Mouse (Mus musculus): ENCODE data around the gene Phkb.
"Not testable (repeated sequence)": the region's sequence is repeated elsewhere in the genome, so short reads cannot be mapped to it uniquely, and the experiment has no call there.

Phkb gene

GRCm38 (mm10) chr8:85840657-85841488, at the start of gene Phkb, which contains the start of gene Itfg1:
TSS of gene Phkb (plus strand) at chr8:85840959.
TSS of gene Itfg1 (minus strand) at chr8:85840921.
- peak; percentile 92 for DNase-seq

GRCm38 (mm10) chr8:85796392-85796791, 44.4 kb upstream of the Phkb start:
- not testable (repeated sequence) for DNase-seq

DNA sequence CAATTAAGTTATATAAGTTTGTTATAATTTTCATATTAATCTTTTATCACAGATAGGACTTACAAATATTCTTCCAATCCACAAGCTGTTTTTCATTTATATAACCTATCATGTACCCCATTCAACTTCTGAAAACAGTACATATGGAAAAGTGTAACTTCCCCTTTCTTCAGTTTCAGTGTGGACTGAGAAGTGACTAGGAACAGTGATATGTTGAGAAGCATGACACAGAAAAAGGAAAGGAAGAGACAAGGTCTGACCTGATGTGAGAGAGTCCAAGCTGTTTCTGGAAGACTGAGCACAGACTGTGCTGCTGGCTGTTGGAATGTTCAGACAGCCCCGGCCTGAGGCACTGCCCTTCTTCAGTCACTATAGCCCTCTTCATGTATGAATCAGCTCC, 40.6 kb upstream of the Phkb start:
- no peak for DNase-seq

GRCm38 (mm10) chr8:85801408-85801807, 39.4 kb upstream of the Phkb start:
- DNase-seq, result no peak

DNA sequence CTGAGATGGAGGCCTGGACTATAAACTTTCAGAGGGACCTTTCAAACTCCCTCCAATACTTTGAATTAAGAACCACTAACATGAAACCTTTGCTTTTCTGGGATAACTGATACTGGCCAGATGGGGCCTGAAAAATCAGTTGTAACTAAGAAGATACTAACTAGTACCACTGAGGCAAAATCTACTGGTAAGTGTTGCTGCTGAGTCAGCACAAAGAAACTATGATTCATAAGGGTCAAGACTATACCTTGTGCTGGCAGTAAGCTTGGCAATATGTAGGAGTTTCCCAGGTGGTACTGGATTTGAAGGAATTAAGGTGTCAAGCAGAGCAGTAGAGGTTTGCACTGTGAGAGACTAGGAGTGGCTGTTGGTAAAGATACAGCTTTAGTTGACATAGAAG, 27.1 kb upstream of the Phkb start:
- no peak for DNase-seq

DNA sequence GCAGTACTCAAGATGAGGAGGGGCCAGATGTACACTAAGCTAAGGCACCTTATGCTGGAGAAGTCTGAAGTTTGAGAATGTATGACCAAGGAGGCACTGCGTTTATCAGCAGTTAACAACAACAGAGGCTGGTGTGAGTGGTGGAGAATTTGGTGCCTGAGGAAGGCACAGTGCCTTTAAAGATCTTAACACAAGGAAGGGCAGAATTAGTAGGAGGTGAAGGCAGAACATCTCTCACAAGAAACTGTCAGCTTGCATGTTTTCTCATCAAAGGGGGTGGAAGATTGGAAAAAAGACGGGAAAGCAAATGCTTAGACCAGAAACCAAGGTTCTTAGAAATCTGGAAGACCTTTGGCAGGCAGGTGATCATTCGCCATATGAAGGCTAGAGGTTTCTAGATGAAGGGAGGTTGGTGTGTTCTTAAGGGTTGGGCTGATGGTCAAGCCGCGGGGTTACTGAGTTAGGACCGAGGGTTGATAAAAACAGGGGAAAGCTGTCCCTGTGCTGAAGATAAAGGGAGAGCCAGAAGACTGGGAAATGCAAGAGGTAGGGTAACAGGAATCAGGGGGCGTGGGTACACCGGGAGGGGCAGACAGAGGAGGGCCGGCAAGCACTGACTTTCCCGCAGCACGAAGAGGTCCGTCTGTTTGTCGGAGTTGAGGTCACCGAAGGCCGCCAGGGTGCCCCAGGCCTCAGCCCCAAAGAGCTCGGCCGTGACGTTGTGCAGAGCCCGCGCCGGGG, 673 bp upstream of the Phkb start:
- no peak for DNase-seq

DNA sequence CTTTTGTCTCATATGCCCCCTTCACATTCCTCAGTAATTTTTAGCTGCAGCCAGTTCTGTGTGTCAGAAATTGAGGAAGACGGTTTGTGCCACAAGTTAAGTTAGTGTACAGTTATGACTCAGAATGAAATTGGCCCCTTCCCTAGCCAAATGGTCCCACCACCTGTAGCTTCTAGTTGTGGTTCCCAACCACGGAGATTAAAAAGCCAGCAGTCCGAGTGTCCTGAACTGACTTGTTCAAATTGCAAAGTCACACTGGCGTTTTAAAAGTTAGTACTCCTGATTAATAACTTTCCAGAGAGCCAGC, 683 bp downstream of the Phkb start:
- no peak for DNase-seq

DNA sequence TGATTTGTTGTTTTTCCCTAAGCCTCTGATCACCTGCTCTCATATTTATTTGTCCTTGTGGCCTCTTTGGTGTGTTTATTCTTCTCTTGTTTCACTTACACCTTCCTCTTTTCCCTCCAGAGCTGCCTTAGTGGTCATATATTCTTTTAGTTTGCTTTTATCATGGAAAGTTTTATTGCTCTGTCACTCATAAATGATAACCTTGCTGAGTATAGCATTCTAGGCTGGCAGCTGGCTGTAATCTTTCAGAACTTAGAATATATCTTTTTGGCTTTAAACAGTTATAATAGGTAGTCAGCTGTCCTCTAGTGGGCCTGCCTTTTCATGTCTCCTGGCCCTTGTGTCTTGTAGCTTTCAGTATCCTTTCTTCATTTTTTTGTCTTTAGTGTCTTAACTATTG, 5.1 kb downstream of the Phkb start:
- DNase-seq, result no peak

- DNase-seq, result no peak
Measured at GRCm38 (mm10) chr8:85854220-85855123, 13.7 kb downstream of the Phkb start.

GRCm38 (mm10) chr8:85857227-85857896, 16.6 kb downstream of the Phkb start:
- DNase-seq, result not testable (repeated sequence)

DNA sequence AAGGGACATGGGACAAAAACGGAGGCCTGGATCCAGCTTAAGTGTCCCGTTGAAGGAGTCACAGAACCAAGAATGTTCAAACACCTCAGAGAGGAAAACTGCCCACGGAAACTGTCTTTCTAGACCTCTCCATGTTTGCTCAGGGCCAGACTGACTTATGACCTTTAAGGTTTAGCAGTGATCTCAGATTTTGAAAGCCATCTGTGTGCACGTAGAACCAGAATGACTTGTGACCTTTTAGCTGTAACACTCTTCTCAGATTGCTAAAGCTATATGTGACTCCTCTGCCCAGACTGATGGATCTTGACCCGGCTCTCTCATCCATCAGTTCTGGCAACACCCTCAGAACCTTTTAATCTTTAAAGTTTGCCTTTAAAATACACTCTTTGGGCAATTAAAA, 19.9 kb downstream of the Phkb start:
- no peak for DNase-seq

DNA sequence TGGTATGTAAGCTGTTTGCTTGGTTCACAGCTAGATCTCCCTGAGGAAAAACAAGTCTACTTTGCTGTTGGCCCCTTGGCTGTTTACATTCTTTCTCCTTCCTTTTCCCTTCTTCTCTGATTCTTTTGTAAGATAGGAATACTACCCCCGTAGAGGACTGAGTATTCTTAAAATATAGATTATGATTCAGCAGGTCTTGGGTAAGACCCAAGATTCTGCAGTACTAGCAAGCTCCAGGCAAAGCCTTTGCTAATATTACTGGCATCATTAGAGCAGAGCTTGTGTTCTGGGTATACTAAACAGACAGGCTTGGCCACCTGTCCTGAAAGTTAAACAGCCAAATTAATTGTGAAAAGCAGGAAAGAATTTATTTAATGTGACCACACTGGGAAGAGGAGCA, 21.6 kb downstream of the Phkb start:
- DNase-seq, result no peak

- DNase-seq, result no peak
Measured at GRCm38 (mm10) chr8:85871660-85872059, 30.9 kb downstream of the Phkb start.

DNA sequence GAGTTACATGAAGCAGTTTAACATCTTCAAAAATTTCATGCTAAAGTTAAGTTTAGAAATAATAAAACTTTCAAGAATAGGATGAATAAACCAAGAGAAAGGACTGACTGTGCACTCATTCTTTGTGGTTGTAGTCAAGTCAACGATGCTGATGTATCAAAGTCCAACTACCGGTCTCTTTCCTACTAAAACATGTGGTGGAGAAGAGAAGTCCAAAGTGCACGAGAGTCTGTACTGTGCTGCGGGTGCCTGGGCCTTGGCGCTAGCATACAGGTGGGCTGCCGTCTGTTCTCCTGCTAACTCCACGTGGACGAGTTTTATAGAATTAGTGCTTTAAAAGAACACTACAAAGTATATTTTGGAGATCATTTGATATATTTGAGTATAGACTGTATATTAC, 37.2 kb downstream of the Phkb start:
- DNase-seq, result no peak

DNA sequence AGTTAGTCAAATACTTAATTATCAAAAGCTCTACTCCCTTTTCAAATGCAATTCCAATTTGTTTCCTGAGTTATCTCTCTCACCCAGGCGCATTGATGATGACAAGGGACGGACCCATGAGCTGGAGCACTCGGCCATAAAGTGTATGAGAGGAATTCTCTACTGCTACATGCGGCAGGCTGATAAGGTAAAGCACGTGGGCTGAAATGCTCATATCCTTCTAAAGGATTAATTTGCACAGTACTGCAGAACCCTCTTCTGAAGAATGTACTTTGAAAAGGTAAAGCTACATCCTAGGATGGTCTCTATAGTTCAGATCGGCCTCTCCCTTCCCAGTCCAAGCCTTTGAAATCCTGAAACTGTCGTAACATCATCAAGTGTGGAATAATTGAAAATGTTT, 38.9 kb downstream of the Phkb start:
- no peak for DNase-seq

- no peak for DNase-seq
Measured at GRCm38 (mm10) chr8:85884811-85885210, 44.1 kb downstream of the Phkb start.

- DNase-seq, result no peak
Measured at GRCm38 (mm10) chr8:85897636-85898035, 56.9 kb downstream of the Phkb start.

DNA sequence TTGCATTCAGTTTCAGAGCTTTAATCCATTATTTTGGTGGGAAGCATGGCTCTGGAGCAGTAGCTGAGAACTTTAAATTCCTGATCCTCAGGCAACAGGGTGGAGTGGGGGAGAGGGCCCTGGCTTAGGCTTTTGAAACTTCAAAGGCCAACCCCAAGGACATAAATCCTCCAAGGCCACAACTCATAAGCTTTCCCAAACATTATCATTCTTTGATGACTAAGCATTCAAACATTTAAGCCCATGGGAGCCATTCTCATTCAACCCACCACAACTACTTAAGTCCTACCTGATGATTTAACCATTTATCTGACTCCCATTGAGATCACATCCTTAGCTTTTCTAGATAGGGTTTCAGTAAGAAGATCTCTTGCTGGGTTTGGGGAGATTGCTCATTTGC, 84.2 kb downstream of the Phkb start:
- no peak for DNase-seq

DNA sequence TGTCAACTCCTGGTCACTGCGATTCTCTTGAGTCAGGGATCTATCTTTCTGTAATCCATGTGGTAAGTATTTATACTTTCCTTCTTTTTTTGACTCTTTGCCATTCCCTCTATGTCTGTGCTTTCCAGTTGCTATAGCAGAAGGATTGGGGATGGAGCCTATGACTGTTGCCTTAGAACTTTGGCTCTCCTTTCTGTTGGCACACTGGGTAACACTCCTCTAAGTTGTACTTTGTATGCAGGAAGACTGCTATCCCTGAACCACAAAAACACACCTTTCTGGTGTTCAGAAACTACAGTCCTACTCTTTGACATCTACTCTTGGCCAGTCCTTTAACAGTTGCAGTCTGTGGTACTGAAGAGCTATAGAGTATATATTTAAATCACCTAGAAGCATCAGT, 84.8 kb downstream of the Phkb start:
- no peak for DNase-seq

GRCm38 (mm10) chr8:85926107-85926506, 85.3 kb downstream of the Phkb start:
- peak; percentile 8 for DNase-seq

GRCm38 (mm10) chr8:85936148-85936547, 95.4 kb downstream of the Phkb start:
- DNase-seq, result no peak

DNA sequence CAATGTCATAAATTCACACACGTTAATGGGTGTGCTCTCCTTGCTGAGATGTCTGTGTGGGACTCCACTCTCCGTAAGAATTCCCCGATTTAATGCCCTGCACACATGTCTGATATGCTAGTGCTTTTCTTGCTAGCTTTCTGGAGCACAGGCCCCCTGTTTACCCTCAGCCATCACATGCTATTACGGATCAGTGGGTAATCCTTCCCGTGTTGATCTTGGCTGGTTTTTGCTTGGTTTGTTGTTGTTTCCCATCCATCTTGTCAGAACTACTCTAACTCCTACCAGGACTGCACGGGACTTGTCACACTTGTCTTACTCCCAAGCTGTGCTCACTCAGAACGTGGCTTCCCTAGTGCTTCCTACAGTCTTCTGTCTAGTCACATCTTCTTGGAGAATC, 96.6 kb downstream of the Phkb start:
- no peak for DNase-seq

- DNase-seq, result no peak
Measured at GRCm38 (mm10) chr8:85944820-85945219, 104.1 kb downstream of the Phkb start.
